Mouse (Mus musculus): ENCODE data around the gene Zfp618. TPM values are rescaled to one million over a fixed set of nuclear protein-coding genes. Genes with fewer than 3 reads are reported as not detected.

The Zfp618 gene
- polyA plus RNA-seq, 1 experiment from 2014 or later = 27.3 TPM

- no peaks in the 10 kb centered on the region for H3K36me3 ChIP-seq (replicated peaks; ENCODE audit: control insufficient read depth, insufficient read depth, low read depth, low read length)
- H3K27ac ChIP-seq (replicated peaks; ENCODE audit: low read depth, low read length) = no peak overlapping the region
- no peaks in the 10 kb centered on the region for H3K9me3 ChIP-seq (replicated peaks; ENCODE audit: control insufficient read depth, low read length)
- WGBS = 96% methylated on average over 6 of the region's 6 CpGs
- H3K4me3 ChIP-seq (ENCODE audit: low read depth, low read length) = no peak overlapping the region
- H3K27me3 ChIP-seq (ENCODE audit: control insufficient read depth, insufficient read depth, low read length) = no peaks in the 10 kb centered on the region
- no peak overlapping the region for H3K4me2 ChIP-seq (ENCODE audit: low read depth, low read length)
- DNase-seq (ENCODE audit: low spot score) = no peak
- H3K4me1 ChIP-seq (ENCODE audit: control insufficient read depth, insufficient read depth, low read length) = no peaks in the 10 kb centered on the region; the same call in 1 of the 2 replicates
- H3K9ac ChIP-seq (replicated peaks; ENCODE audit: low read length) = no peak overlapping the region
- no peak for ATAC-seq (replicated peaks; ENCODE audit: insufficient number of reproducible peaks, low FRiP score, low TSS enrichment, low read depth)
These were observed 96.0 kb downstream of the Zfp618 start for GRCm38 (mm10) chr4:63061411-63061810.

- Histone ChIP-seq H3K4me3 (ENCODE audit: low read depth, low read length) (no peak overlapping the region), H3K9me3 (replicated peaks; ENCODE audit: control insufficient read depth, low read length) (no peaks in the 10 kb centered on the region), H3K4me2 (ENCODE audit: low read depth, low read length) (no peak overlapping the region), H3K9ac (replicated peaks; ENCODE audit: low read length) (no peak overlapping the region), H3K27ac (replicated peaks; ENCODE audit: low read depth, low read length) (no peak overlapping the region), H3K36me3 (replicated peaks; ENCODE audit: control insufficient read depth, insufficient read depth, low read depth, low read length) (no peaks in the 10 kb centered on the region), H3K27me3 (ENCODE audit: control insufficient read depth, insufficient read depth, low read length) (no peaks in the 10 kb centered on the region), H3K4me1 (ENCODE audit: control insufficient read depth, insufficient read depth, low read length) (no peaks in the 10 kb centered on the region)
- ATAC-seq (replicated peaks; ENCODE audit: insufficient number of reproducible peaks, low FRiP score, low TSS enrichment, low read depth) (no peak), DNase-seq (ENCODE audit: low spot score) (no peak)
- 98% methylated on average over 4 of the region's 4 CpGs for WGBS
These were observed 98.0 kb downstream of the Zfp618 start for GRCm38 (mm10) chr4:63063360-63063759.

- 89% methylated on average over 9 of the region's 9 CpGs for WGBS
- Histone ChIP-seq H3K27me3 (ENCODE audit: control insufficient read depth, insufficient read depth, low read length) (no peaks in the 10 kb centered on the region), H3K9me3 (replicated peaks; ENCODE audit: control insufficient read depth, low read length) (no peaks in the 10 kb centered on the region), H3K4me1 (ENCODE audit: control insufficient read depth, insufficient read depth, low read length) (no peaks in the 10 kb centered on the region), H3K9ac (replicated peaks; ENCODE audit: low read length) (no peak overlapping the region), H3K36me3 (replicated peaks; ENCODE audit: control insufficient read depth, insufficient read depth, low read depth, low read length) (no peaks in the 10 kb centered on the region), H3K4me3 (ENCODE audit: low read depth, low read length) (no peak overlapping the region), H3K27ac (replicated peaks; ENCODE audit: low read depth, low read length) (no peak overlapping the region), H3K4me2 (ENCODE audit: low read depth, low read length) (no peak overlapping the region)
- no peak for ATAC-seq (replicated peaks; ENCODE audit: insufficient number of reproducible peaks, low FRiP score, low TSS enrichment, low read depth)
- no peak for DNase-seq (ENCODE audit: low spot score)
These were observed 99.5 kb downstream of the Zfp618 start for GRCm38 (mm10) chr4:63064911-63065310.

- no peaks in the 10 kb centered on the region for H3K9me3 ChIP-seq (replicated peaks; ENCODE audit: control insufficient read depth, low read length)
- H3K4me3 ChIP-seq (ENCODE audit: low read depth, low read length) = no peak overlapping the region
- H3K36me3 ChIP-seq (replicated peaks; ENCODE audit: control insufficient read depth, insufficient read depth, low read depth, low read length) = no peaks in the 10 kb centered on the region
- no peaks in the 10 kb centered on the region for H3K4me1 ChIP-seq (ENCODE audit: control insufficient read depth, insufficient read depth, low read length)
- H3K27ac ChIP-seq (replicated peaks; ENCODE audit: low read depth, low read length) = no peak overlapping the region
- H3K4me2 ChIP-seq (ENCODE audit: low read depth, low read length) = no peak overlapping the region
- DNase-seq (ENCODE audit: low spot score) (no peak), ATAC-seq (replicated peaks; ENCODE audit: insufficient number of reproducible peaks, low FRiP score, low TSS enrichment, low read depth) (no peak)
- 82% methylated on average over 4 of the region's 4 CpGs for whole genome bisulfite sequencing
- H3K27me3 ChIP-seq (ENCODE audit: control insufficient read depth, insufficient read depth, low read length) = no peaks in the 10 kb centered on the region
- no peak overlapping the region for H3K9ac ChIP-seq (replicated peaks; ENCODE audit: low read length)
These were observed 101.4 kb downstream of the Zfp618 start for GRCm38 (mm10) chr4:63066796-63067195.

- no peaks in the 10 kb centered on the region for H3K27me3 ChIP-seq (ENCODE audit: control insufficient read depth, insufficient read depth, low read length)
- H3K4me1 ChIP-seq (ENCODE audit: control insufficient read depth, insufficient read depth, low read length) = no peaks in the 10 kb centered on the region
- no peak overlapping the region for H3K9ac ChIP-seq (replicated peaks; ENCODE audit: low read length)
- no peaks in the 10 kb centered on the region for H3K36me3 ChIP-seq (replicated peaks; ENCODE audit: control insufficient read depth, insufficient read depth, low read depth, low read length)
- ATAC-seq (replicated peaks; ENCODE audit: insufficient number of reproducible peaks, low FRiP score, low TSS enrichment, low read depth) = no peak
- H3K9me3 ChIP-seq (replicated peaks; ENCODE audit: control insufficient read depth, low read length) = no peaks in the 10 kb centered on the region
- DNase-seq (ENCODE audit: low spot score) = no peak
- WGBS = 86% methylated on average over 6 of the region's 6 CpGs
- H3K27ac ChIP-seq (replicated peaks; ENCODE audit: low read depth, low read length) = no peak overlapping the region
- no peak overlapping the region for H3K4me2 ChIP-seq (ENCODE audit: low read depth, low read length)
- no peak overlapping the region for H3K4me3 ChIP-seq (ENCODE audit: low read depth, low read length)
These were observed 102.4 kb downstream of the Zfp618 start for GRCm38 (mm10) chr4:63067822-63068221.

GRCm38 (mm10) chr4:63068499-63069175 lies 103.3 kb downstream of the Zfp618 start:
- Histone ChIP-seq H3K4me1 (ENCODE audit: control insufficient read depth, insufficient read depth, low read length) (no peaks in the 10 kb centered on the region), H3K4me3 (ENCODE audit: low read depth, low read length) (no peak overlapping the region), H3K27ac (replicated peaks; ENCODE audit: low read depth, low read length) (no peak overlapping the region), H3K9ac (replicated peaks; ENCODE audit: low read length) (no peak overlapping the region), H3K4me2 (ENCODE audit: low read depth, low read length) (no peak overlapping the region), H3K27me3 (ENCODE audit: control insufficient read depth, insufficient read depth, low read length) (no peaks in the 10 kb centered on the region), H3K36me3 (replicated peaks; ENCODE audit: control insufficient read depth, insufficient read depth, low read depth, low read length) (no peaks in the 10 kb centered on the region), H3K9me3 (replicated peaks; ENCODE audit: control insufficient read depth, low read length) (no peaks in the 10 kb centered on the region)
- ATAC-seq (replicated peaks; ENCODE audit: insufficient number of reproducible peaks, low FRiP score, low TSS enrichment, low read depth) = no peak
- WGBS = 89% methylated on average over 12 of the region's 12 CpGs
- no peak for DNase-seq (ENCODE audit: low spot score)

GRCm38 (mm10) chr4:63071413-63072260 lies 106.3 kb downstream of the Zfp618 start:
- Histone ChIP-seq H3K9me3 (replicated peaks; ENCODE audit: control insufficient read depth, low read length) (no peaks in the 10 kb centered on the region), H3K4me1 (ENCODE audit: control insufficient read depth, insufficient read depth, low read length) (no peaks in the 10 kb centered on the region), H3K4me2 (ENCODE audit: low read depth, low read length) (no peak overlapping the region), H3K27ac (replicated peaks; ENCODE audit: low read depth, low read length) (no peak overlapping the region), H3K9ac (replicated peaks; ENCODE audit: low read length) (no peak overlapping the region), H3K27me3 (ENCODE audit: control insufficient read depth, insufficient read depth, low read length) (no peaks in the 10 kb centered on the region), H3K36me3 (replicated peaks; ENCODE audit: control insufficient read depth, insufficient read depth, low read depth, low read length) (no peaks in the 10 kb centered on the region), H3K4me3 (ENCODE audit: low read depth, low read length) (no peak overlapping the region)
- ATAC-seq (replicated peaks; ENCODE audit: insufficient number of reproducible peaks, low FRiP score, low TSS enrichment, low read depth) (no peak), DNase-seq (ENCODE audit: low spot score) (no peak)
- WGBS = 81% methylated on average over 15 of the region's 15 CpGs

GRCm38 (mm10) chr4:63073139-63073538 lies 107.8 kb downstream of the Zfp618 start:
- H3K9me3 ChIP-seq (replicated peaks; ENCODE audit: control insufficient read depth, low read length) = no peaks in the 10 kb centered on the region
- 93% methylated on average over 2 of the region's 2 CpGs for WGBS

More at GRCm38 (mm10) chr4:63073139-63073538, 107.8 kb downstream of the Zfp618 start:
- Histone ChIP-seq H3K4me1 (ENCODE audit: control insufficient read depth, insufficient read depth, low read length) (no peaks in the 10 kb centered on the region), H3K4me3 (ENCODE audit: low read depth, low read length) (no peak overlapping the region), H3K9ac (replicated peaks; ENCODE audit: low read length) (no peak overlapping the region), H3K36me3 (replicated peaks; ENCODE audit: control insufficient read depth, insufficient read depth, low read depth, low read length) (no peaks in the 10 kb centered on the region; the same call in 1 of the 2 replicates), H3K4me2 (ENCODE audit: low read depth, low read length) (no peak overlapping the region), H3K27me3 (ENCODE audit: control insufficient read depth, insufficient read depth, low read length) (no peaks in the 10 kb centered on the region), H3K27ac (replicated peaks; ENCODE audit: low read depth, low read length) (no peak overlapping the region)
- ATAC-seq (replicated peaks; ENCODE audit: insufficient number of reproducible peaks, low FRiP score, low TSS enrichment, low read depth) = no peak
- no peak for DNase-seq (ENCODE audit: low spot score)
